Mouse (Mus musculus): Measurements from ENCODE around the gene Zc2hc1c. TPM values are rescaled to one million over a fixed set of nuclear protein-coding genes. Genes with fewer than 3 reads are reported as not detected.
"Not testable (repeated sequence)": the region's sequence is repeated elsewhere in the genome, so short reads cannot be mapped to it uniquely, and the experiment has no call there.

Gene Zc2hc1c
- polyA plus RNA-seq, 1 experiment from 2014 or later: 0.91 TPM

DNA sequence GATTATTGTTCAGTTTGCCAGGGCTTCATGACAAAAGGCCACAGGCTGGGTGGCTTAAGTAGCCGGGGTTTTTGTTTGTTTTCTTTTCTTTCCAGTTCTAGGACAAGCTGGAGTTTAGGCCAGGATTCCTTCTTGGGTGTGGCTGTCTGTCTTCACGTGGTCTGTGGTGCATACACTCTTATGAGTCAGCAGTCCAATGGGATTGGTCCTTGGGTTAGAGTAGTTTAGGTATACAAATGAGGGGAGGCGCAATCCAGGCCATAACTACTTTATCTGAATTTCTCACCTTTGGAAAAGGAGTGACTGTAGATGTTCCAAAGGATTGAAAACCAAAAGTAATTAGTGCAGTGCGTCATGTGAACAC is 16.6 kb upstream of the Zc2hc1c start:
- Histone ChIP-seq H3K27me3 (ENCODE audit: low read depth, poor library complexity, severe bottlenecking) (no peaks in the 10 kb centered on the region), H3K36me3 (peaks cover 34% of the 10 kb centered on the region), H3K27ac (no peak overlapping the region), H3K9me3 (replicated peaks) (no peaks in the 10 kb centered on the region), H3K4me1 (peaks cover 17% of the 10 kb centered on the region), H3K4me3 (no peak overlapping the region)
- 73% methylated on average over 4 of the region's 4 CpGs for WGBS
- DNase-seq (ENCODE audit: low spot score): no peak

DNA sequence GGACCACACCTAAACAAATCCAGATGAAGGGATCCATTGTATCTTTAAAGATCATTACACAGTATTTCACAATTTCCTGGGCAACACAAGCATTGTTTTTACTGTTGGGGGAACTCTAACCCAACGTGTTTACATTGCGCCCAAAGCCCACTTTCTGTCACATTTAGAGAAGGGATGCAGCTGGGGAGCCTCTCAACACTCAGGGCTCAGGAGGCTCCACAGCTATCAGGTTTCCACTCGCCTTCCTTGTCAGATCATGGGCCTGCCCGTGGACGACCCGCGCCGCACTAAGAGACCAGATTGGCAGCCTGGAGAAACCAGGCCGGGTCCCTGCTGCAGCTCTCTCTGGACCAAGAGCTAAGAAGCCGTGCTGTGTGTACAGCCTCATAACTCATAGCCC is 14.9 kb upstream of the Zc2hc1c start:
- H3K27ac ChIP-seq: peak overlapping the region; percentile 50; the same call in 1 of the 2 replicates
- peaks cover 17% of the 10 kb centered on the region for H3K4me1 ChIP-seq
- WGBS: 75% methylated on average over 10 of the region's 10 CpGs
- no peak overlapping the region for H3K4me3 ChIP-seq
- H3K9me3 ChIP-seq (replicated peaks): no peaks in the 10 kb centered on the region
- no peak for DNase-seq (ENCODE audit: low spot score)
- H3K27me3 ChIP-seq (ENCODE audit: low read depth, poor library complexity, severe bottlenecking): no peaks in the 10 kb centered on the region
- peaks cover 26% of the 10 kb centered on the region for H3K36me3 ChIP-seq

DNA sequence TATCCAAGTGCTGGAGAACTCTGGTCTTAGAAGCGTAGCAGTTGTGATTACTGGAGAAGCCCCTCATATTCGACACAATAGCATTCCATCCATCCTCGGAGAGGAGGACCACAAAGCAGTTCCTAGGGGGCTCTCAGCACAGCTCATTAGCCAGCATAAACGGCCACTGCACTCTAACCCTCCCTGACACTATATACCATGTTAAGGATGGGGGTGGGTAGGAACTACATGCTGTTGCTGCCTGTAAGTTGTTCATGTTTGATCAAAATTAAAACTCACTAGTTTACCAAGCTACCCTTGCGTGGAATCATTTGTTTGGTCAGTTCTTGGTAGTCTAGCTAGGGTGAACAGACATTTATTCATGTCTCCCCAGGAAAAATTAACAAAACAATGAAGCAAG is 12.1 kb upstream of the Zc2hc1c start:
- 80% methylated on average over 5 of the region's 5 CpGs for WGBS
- peaks cover 19% of the 10 kb centered on the region for H3K36me3 ChIP-seq
- H3K27ac ChIP-seq: no peak overlapping the region
- no peak overlapping the region for H3K4me3 ChIP-seq
- H3K4me1 ChIP-seq: peaks cover 13% of the 10 kb centered on the region
- H3K27me3 ChIP-seq (ENCODE audit: low read depth, poor library complexity, severe bottlenecking): no peaks in the 10 kb centered on the region
- no peak for DNase-seq (ENCODE audit: low spot score)
- no peaks in the 10 kb centered on the region for H3K9me3 ChIP-seq (replicated peaks)

DNA sequence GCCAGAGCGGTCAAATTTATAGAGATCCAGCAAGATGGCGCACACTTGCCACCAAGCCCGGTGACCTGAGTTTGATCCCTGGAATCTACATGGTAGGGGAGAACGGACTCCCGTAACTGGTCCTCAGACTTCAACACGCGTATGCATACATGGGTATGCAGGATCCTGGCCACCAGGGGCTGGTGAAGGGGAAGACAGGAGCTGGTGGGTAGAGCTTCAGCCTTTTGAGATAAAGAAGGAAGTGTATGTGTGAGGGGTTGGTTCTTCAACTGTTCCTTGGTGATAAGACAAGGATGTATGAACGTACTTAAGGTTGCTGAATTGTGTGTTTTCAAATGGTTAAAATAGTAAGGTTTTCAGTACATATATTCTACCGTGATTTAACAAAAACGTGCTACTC is 9.5 kb upstream of the Zc2hc1c start:
- DNase-seq (ENCODE audit: low spot score): no peak
- peaks cover 7% of the 10 kb centered on the region for H3K4me1 ChIP-seq
- no peaks in the 10 kb centered on the region for H3K27me3 ChIP-seq (ENCODE audit: low read depth, poor library complexity, severe bottlenecking)
- H3K9me3 ChIP-seq (replicated peaks): no peaks in the 10 kb centered on the region
- H3K27ac ChIP-seq: no peak overlapping the region
- no peak overlapping the region for H3K4me3 ChIP-seq
- peaks cover 19% of the 10 kb centered on the region for H3K36me3 ChIP-seq
- 94% methylated on average over 10 of the region's 10 CpGs for WGBS

DNA sequence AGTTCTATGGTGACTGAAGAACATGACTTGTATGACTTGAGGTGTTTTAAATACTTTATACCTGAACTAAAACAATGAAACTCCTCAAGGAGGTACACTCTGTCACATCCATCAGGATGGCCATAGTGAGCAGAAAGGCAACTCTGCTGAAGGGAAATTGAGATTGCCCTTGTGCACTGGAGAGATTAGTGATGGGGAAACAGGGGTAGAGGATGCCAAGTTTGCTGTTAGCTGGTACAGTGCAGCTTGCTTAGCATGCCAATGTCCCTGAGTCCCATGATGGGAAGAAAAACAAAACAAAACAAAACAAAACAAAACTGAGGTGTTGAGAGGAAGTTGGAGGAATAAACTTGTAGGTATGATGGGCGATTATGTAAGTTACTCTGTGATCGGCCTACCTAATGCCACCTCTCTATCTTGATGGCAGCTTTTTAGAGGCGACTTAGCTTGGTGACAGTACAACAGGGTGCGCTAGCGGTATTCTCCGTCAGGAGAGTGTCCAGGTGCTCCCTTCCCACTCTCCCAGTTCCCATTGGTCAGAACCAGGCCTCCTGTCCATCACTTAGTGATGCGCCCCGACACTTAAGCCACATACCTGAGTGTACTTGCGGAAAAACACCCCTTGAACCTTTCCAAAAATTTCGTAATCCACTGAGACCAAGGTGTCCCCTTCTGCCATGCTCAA is 8.9 kb upstream of the Zc2hc1c start:
- Histone ChIP-seq H3K36me3 (peaks cover 13% of the 10 kb centered on the region), H3K4me1 (peaks cover 7% of the 10 kb centered on the region), H3K27ac (peak overlapping the region; percentile 90), H3K27me3 (ENCODE audit: low read depth, poor library complexity, severe bottlenecking) (no peaks in the 10 kb centered on the region), H3K4me3 (peak overlapping the region; percentile 74), H3K9me3 (replicated peaks) (no peaks in the 10 kb centered on the region)
- no peak for DNase-seq (ENCODE audit: low spot score)
- WGBS: 8% methylated on average over 10 of the region's 10 CpGs

DNA sequence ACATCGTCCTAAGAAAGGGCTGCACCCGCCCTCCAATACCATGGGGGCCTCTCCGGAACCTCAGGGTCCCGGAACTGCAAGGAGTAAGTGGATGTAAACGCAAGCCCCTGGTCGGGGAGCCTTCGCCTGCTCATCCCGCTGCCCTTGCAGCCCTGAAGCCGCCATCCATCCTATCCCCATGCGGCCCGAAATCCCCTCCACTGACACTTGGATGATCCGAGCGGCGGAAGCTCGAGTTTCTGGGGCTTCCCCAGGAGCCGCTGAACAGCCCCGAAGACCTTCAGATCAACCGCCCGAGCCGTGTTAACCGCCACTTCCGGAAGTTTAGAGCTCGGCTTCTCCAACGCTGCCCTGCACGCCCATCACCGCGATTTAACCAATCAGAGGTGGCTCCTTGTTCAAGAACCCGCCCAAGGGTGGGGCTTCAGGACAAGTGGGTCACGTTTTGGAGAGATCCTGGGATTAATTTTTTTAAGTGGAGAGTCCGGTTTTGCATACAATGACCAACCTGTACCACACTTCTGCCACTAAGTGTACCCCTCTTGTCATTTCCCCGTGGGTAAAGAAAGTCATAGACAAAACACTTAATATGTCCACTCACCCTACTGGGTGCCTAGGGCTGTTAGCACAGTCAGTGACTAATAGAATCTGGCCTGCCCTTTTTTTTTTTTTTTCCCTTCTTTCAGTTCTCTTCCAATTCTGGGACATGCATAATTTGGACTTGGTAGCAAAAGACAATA is 8.1 kb upstream of the Zc2hc1c start:
- peak; percentile 91 for DNase-seq (ENCODE audit: low spot score)
- Histone ChIP-seq H3K36me3 (peaks cover 6% of the 10 kb centered on the region; the same call in 1 of the 2 replicates), H3K9me3 (replicated peaks) (no peaks in the 10 kb centered on the region), H3K4me1 (peaks cover 7% of the 10 kb centered on the region), H3K27ac (peak overlapping the region; percentile 90), H3K4me3 (peak overlapping the region; percentile 74), H3K27me3 (ENCODE audit: low read depth, poor library complexity, severe bottlenecking) (no peaks in the 10 kb centered on the region)
- whole genome bisulfite sequencing: under 1% methylated on average over 31 of the region's 31 CpGs

DNA sequence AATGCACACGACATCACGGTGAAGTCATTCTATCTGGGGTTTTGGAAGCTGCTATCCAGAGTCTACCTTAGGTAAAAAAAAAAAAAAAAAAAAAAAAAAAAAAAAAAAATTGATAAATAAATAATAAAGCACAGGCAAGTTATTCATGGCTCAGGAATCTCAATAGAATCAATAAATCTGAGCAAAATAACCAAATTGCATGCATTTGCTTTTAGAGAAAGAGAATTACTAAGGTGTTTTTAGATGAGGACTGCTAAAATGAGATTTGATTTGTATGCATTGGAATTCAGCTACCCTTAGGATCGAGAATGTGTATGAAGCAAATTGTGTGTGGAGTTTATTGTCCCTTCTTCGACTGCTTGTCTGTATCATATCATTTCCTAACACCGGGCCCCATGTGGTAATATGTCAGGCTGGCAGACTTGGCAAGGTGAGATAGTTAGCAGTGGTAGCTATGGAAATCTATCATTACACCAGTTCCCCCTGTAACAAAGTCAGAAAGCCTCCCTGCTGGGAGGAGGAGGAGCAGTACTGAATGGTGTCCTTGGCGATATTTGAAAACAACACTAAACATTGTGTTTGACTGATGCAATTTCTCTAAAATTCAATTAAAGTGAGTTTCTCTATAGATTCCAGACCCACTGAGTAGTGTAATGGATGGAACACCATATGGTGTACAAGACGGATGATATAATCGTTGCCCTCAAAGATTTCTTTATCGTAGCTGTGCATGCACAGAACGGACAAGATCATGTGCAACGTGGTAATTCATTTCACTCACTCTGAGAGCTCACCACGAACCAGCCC is 7.3 kb upstream of the Zc2hc1c start:
- Histone ChIP-seq H3K4me3 (peak overlapping the region; percentile 74; the same call in 1 of the 2 replicates), H3K27ac (no peak overlapping the region)

DNA sequence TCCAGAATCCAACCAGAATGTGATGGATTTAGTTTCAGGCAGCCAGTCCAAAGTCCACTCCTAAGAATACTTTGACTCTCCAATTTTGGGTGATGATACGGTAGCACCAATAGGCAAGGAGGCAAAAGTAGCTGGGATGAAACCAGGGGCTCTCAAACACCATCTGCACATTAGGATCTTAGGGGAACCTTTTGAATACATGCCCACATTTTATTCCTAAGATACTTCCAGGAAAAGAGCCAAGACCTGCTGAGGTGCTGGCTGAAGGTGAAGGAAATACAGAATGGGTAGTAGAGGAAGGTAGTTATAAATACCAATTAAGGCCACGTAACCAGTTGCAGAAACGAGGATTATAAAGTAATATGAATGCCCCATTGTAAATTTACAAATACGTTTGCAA is 6.6 kb upstream of the Zc2hc1c start:
- H3K4me3 ChIP-seq; DNase-seq (ENCODE audit: low spot score); H3K27ac ChIP-seq; H3K4me1 ChIP-seq; H3K36me3 ChIP-seq; H3K27me3 ChIP-seq (ENCODE audit: low read depth, poor library complexity, severe bottlenecking); H3K9me3 ChIP-seq (replicated peaks): not testable (repeated sequence)
- 89% methylated on average over 2 of the region's 4 CpGs for WGBS

More for the DNA sequence above, 7.3 kb upstream of the Zc2hc1c start:
- no peaks in the 10 kb centered on the region for H3K9me3 ChIP-seq (replicated peaks)
- no peaks in the 10 kb centered on the region for H3K36me3 ChIP-seq
- 73% methylated on average over 12 of the region's 12 CpGs for WGBS
- H3K4me1 ChIP-seq: peaks cover 7% of the 10 kb centered on the region
- DNase-seq (ENCODE audit: low spot score): no peak
- no peaks in the 10 kb centered on the region for H3K27me3 ChIP-seq (ENCODE audit: low read depth, poor library complexity, severe bottlenecking)

DNA sequence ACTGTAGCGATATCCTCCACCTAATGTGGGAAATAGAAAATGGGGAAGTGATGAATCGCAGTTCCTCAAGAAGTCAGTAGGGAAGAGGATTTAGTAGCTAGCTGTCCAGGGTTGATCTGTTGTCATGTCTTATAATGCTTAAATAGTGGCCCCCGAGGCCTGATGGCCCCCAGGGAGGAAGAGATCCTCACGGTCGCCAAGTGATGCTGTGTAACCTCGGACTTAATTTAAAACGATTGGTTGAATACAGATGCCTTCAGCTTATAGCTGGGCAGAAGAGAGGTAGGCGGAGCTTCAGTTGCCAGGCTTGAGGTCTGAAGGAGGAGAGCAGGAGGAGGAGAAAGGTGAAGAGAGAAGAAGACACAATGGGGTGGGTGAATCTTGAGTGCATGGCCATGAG is 4.1 kb upstream of the Zc2hc1c start:
- no peak overlapping the region for H3K27ac ChIP-seq
- no peak overlapping the region for H3K4me3 ChIP-seq
- no peak for DNase-seq (ENCODE audit: low spot score)
- peaks cover 7% of the 10 kb centered on the region for H3K27me3 ChIP-seq (ENCODE audit: low read depth, poor library complexity, severe bottlenecking)
- H3K4me1 ChIP-seq: peaks cover 21% of the 10 kb centered on the region
- whole genome bisulfite sequencing: 71% methylated on average over 8 of the region's 8 CpGs
- no peaks in the 10 kb centered on the region for H3K9me3 ChIP-seq (replicated peaks)
- H3K36me3 ChIP-seq: no peaks in the 10 kb centered on the region

DNA sequence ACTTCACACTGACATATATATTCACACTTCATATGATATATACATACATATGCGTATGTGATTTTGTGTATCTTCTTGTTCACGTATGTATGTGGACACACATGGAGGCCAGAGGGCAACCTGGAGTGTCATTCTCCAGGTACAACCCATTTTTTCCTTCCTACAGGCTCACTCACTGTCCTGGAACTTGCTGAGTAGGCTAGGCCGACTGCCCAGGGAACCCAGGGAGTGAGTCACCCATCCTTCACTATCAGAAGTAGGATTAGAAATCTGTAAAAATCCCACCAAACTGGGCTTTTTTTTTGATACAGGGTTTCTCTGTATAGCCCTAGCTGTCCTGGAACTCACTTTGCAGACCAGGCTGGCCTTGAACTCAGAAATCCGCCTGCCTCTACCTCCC is 3.4 kb upstream of the Zc2hc1c start:
- H3K36me3 ChIP-seq: no peaks in the 10 kb centered on the region
- peaks cover 13% of the 10 kb centered on the region for H3K27me3 ChIP-seq (ENCODE audit: low read depth, poor library complexity, severe bottlenecking)
- H3K9me3 ChIP-seq (replicated peaks): no peaks in the 10 kb centered on the region
- 94% methylated on average over 4 of the region's 4 CpGs for WGBS
- no peak overlapping the region for H3K4me3 ChIP-seq
- peaks cover 23% of the 10 kb centered on the region for H3K4me1 ChIP-seq
- no peak for DNase-seq (ENCODE audit: low spot score)
- no peak overlapping the region for H3K27ac ChIP-seq

DNA sequence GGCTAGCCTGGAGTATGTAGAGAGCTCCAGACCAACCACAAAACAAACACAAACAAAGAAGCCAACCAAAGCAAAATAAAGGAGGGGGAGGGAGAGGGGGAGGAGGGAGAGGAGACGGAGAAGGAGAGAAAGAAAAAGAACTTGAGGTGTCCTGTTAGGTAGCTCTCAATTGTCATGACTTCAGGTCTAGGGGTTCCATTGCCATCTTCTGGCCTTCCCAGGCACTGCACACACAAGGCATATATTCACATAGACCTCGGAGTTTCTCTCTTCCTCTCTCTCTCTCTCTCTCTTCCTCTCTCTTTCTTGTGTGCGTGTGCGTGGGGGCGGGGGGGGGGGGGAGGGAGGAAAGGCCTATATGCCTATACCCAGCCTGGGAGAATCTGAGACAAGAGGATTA is 1.4 kb upstream of the Zc2hc1c start:
- Histone ChIP-seq H3K27ac (no peak overlapping the region), H3K27me3 (ENCODE audit: low read depth, poor library complexity, severe bottlenecking) (peaks cover 21% of the 10 kb centered on the region), H3K4me3 (no peak overlapping the region), H3K4me1 (peaks cover 31% of the 10 kb centered on the region), H3K9me3 (replicated peaks) (no peaks in the 10 kb centered on the region), H3K36me3 (no peaks in the 10 kb centered on the region)
- DNase-seq (ENCODE audit: low spot score): no peak
- 28% methylated on average over 3 of the region's 5 CpGs for WGBS

DNA sequence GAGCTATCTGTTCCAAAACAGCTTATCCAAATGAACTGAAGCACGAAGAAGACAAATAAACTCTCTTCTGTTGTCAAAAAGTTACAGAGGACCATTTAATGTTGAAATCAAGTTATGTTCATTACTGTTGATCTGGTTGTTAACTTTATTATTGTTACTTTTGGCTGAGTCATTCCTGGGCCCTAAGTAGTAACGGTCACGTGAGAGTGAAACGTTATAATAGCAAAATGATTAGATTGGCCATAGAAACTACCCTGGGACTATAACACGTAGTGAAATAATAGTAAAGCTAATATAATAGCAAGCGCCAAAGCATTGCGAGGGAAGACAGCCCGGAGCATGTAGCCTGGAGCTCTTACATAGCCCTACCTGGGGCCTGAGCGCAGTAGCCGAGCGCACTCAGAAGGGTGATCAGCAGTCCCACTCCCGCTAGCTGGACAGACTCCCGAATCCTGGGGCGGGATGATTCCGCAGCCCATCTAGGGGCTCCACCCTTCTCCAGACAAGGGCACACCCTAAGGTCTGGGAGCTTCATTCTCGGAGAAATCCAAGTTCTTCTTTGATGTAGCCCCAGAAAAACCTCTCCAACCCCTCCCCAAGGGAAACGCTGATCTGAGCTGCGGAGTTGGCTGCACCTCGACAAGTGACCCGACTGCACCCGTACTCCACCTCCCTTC is 444 bp upstream of the Zc2hc1c start, which contains the start of gene Acyp1:
Gene Acyp1, minus strand, starts transcription at position 630 of the 677 bp plus-strand sequence.
- peak within 1 kb of the TSS; percentile 85 for H3K27ac ChIP-seq
- no peak for DNase-seq (ENCODE audit: low spot score)
- 8% methylated on average over 21 of the region's 21 CpGs for WGBS

More for the DNA sequence above, 444 bp upstream of the Zc2hc1c start, which contains the start of gene Acyp1:
- Histone ChIP-seq H3K9me3 (replicated peaks) (no peaks in the 10 kb centered on the region), H3K27me3 (ENCODE audit: low read depth, poor library complexity, severe bottlenecking) (peaks cover 21% of the 10 kb centered on the region), H3K36me3 (no peaks in the 10 kb centered on the region), H3K4me3 (peak within 1 kb of the TSS; percentile 67), H3K4me1 (peaks cover 31% of the 10 kb centered on the region)
